Mouse (Mus musculus): ENCODE data around the gene Glipr1l2.

- TF ChIP-seq POLR2A (IDR thresholded peaks at IDR 0.05; ENCODE audit: low read depth, low read length) (no peak), CTCF (conservative IDR thresholded peaks at IDR 0.05; ENCODE audit: insufficient read depth, insufficient read length, low read depth, low read length) (no peak; the same call in 1 of the 2 replicates)
These were observed 55.1 kb downstream of the Glipr1l2 start for GRCm38 (mm10) chr10:112138050-112138870.

Measured in kidney, adult 2 months (tissue).